Mouse (Mus musculus): ENCODE measurements around the gene Plppr5. TPM values are rescaled to one million over a fixed set of nuclear protein-coding genes. Genes with fewer than 3 reads are reported as not detected.

Plppr5 gene
- total and polyA plus RNA-seq, 3 experiments: 0.12 to 0.72 (median 0.55) TPM

DNA sequence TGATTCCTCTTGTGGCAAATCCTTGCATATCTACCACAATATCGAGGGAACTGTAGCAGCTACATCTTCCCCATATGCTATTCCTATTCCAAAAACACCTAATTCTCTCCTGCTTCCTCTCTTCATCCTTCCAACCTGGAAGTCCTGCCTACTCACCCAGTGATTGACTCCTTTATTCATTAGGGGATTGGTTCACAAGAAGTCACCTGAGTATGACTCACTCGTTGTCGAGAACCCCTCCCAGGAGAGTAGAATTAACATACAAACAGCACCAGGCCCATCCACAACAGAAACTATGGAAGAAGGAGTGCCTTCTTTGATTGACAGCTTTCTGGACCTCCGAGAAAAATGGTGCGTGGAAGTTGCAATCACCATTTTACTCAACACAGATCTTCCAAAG lies 121.7 kb downstream of the Plppr5 start:
- no peak for DNase-seq

GRCm38 (mm10) chr3:117708788-117709187 lies 134.2 kb downstream of the Plppr5 start:
- no peak for DNase-seq

DNA sequence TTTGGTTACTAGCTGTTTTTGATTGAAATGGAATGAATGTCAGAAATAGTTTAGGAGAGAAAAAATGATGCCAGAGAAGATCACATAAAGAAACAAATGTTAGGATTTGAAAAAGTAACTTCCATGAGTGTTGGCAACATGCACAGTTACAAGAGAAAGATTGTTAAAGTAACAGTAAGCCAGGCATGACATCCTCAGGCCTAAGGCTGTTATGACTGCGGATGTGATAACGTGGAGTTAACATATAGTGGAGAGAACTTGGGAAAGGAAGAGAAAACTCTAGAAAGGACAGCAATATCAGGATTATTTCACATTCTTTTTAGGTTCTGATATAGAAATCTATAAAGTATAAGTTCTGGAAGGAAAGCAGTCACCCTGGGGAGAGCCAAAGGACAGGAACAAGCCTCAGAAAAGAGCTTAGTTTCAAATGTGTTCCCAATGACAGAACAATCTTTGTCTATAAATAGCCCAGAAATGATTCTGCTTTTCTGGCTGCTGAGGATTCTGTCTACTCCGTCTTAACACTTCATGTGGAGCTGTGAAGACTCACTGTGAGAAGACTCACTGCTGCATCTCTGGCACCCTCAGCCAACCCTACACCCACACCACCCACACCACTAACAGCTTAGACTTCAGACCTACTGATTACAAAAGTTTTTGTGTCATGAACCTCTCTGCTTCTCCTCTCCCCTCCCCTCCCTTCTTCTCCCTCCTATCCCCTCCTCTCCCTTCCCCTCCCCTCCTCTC lies 142.1 kb downstream of the Plppr5 start:
- no peak for DNase-seq

DNA sequence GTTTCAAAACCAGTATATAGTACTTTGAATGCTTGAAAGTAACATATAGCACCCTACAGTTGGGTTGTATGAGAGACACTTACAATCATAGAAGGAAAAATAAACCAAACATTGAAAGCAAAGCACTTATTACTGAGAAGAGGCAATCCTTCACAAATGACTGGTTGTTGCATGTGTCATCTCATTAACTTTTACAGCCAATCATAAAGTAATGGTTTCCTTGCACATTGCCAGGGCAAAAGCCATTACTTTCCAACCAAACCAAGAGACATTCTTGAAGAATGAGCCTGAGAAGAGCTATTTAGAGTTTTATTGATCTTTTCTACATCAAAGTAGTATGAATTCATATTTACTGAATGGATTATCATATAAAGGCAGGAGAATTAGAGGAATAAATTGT lies 148.8 kb downstream of the Plppr5 start:
- no peak for DNase-seq

DNA sequence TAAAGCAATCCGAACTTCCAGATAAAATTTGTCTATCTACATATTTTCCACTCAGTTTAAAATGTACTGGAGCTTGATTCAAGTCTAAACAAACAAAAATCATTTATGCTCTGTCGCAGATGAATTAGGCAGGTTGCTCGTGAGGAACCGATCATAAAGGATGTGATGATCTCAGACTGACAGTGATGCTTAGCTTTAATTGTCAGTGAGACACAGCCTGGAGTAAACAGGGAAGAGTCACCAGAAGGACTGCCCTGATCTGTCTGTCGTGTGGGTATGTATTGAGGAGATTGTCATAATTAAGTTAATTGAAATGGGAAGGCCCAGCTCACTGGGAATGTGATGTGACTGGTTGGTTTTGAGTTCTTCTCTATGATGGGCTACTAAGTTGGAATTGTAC lies 149.9 kb downstream of the Plppr5 start:
- no peak for DNase-seq

GRCm38 (mm10) chr3:117725501-117725900 lies 150.9 kb downstream of the Plppr5 start:
- DNase-seq: no peak

DNA sequence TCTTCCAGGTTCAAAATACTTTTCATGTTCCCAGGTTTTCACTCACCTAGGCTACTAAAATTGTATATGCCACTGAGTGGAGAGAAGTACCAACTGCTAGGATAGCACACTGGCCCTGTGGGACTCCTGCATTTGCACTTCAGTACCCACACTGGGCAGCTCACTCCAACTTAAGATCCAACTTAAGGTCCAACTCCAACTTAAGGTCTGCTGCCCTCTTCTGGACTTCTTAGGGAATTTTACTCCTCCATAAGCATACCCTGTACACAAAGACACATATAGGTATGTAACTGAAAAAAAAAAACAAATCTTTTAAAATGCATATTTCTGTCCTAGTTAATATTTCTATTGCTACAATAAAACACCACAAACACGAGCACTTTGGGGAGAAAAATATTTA lies 153.5 kb downstream of the Plppr5 start:
- no peak for DNase-seq

DNA sequence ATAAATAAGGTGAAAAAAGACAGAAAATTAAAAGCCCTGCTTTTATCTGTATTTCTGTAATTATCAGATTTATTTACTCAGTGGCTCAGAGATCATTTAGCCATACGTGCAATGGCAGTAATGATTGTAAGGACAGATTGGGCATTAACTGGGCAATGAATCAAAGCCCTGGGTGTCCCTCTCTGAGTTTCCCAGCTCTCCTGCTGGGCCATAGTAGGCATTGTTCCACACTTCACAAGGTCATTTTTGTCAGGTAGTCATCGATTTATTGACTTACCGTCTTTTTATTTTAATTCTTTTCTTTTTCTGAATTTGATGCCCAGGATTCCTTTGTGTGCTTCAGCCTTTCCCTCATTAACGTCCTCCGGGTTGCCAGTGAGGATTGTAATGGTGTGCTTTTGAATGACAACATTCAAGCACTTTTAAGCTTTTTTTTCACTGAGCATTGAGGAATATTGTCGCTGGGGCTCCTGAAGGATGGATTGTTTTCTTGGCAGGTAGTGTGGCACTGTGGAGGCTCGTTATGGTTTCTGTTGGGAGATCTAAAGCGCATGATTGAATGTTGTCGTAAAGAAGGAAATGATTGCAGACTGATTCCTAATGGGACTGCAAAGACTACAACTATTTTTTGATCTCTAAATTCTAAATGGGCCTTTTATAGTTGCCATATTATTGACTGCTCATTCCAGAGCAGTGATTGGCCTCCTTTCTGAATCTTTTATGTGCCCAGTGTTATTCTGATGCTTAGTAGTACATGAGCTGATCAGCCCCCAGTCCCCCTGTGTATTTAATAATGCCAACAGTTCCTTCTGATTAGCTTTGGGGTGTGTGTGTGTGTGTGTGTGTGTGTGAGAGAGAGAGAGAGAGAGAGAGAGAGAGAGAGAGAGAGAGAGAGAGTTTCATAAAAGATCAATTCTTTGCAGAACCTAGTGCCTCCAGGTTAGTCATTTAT lies 154.8 kb downstream of the Plppr5 start:
- no peak for DNase-seq

- DNase-seq: no peak
These were observed 156.9 kb downstream of the Plppr5 start for GRCm38 (mm10) chr3:117731545-117731944.

DNA sequence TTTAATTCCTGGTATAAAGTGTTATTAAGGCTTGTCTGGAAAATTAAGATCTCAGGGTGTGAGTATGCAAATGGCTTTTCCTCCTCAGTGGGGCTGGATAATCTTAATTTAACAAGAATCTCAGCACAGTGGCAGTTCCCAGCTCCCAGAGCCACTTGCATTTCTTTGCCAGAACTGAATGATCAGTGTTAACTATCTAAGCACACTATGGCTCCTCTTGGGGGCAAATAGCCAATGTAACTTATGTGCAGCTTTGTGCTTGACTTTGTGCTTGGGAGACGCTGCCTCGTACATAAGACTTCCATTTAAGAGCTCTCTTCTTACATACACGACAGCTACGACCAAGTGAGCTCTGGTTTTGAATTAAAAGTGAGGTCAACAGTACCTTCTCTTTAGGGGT lies 158.0 kb downstream of the Plppr5 start:
- no peak for DNase-seq

Other genes with a start within 250 kb of the Plppr5 start
- gene Plppr4, start 214.0 kb upstream of the Plppr5 start, total RNA-seq (2021): 1 to 10 TPM in 1 of 2 experiments, under 1 TPM in 1; 0.69 to 1.8 TPM
- 0.49 and 0.84 TPM in 2 replicates for gene Plppr4, start 214.0 kb upstream of the Plppr5 start, polyA plus RNA-seq (2012; rRNA removed)